Mouse (Mus musculus) embryonic facial prominence, embryonic 14.5 days (tissue): ENCODE results near the gene Cnot6. TPM values are rescaled to one million over a fixed set of nuclear protein-coding genes. Genes with fewer than 3 reads are reported as not detected.

Source experiments
- ATAC-seq: fragments of 200-750 bp; cut with Nextera tagmentation; 2 replicates; pipeline ENCODE4 v1.8.0; 2017; ENCODE audit warnings: low read depth, moderate number of reproducible peaks, moderate TSS enrichment
- DNase-seq: peaks from one replicate; pipeline ENCODE4 v3.0.0-alpha.2; 2015; ENCODE audit warnings: low spot score
- H3K27ac ChIP-seq: fragments of 300-500 bp; sonication (generic); replicated peaks from 2 replicates; pipeline ENCODE4 v1.5.1; 2014; ENCODE audit warnings: low read depth, mild to moderate bottlenecking, low read length, moderate library complexity
- H3K27me3 ChIP-seq: fragments of 300-500 bp; sonication (generic); replicated peaks from 2 replicates; pipeline ENCODE4 v1.6.1; 2014; ENCODE audit warnings: low read length; ENCODE audit not compliant: control insufficient read depth, insufficient read depth
- H3K36me3 ChIP-seq: fragments of 300-500 bp; sonication (generic); 2 replicates; pipeline ENCODE4 v1.6.1; 2014; ENCODE audit warnings: low read length, mixed read lengths; ENCODE audit not compliant: control insufficient read depth, insufficient read depth
- H3K4me1 ChIP-seq: fragments of 300-500 bp; sonication (generic); 2 replicates; pipeline ENCODE4 v1.6.1; 2014; ENCODE audit warnings: antibody characterized with exemption, low read length; ENCODE audit not compliant: control insufficient read depth, insufficient read depth
- H3K4me2 ChIP-seq: fragments of 300-500 bp; sonication (generic); 2 replicates; pipeline ENCODE4 v1.6.1; 2014; ENCODE audit warnings: low read depth, mild to moderate bottlenecking, low read length, moderate library complexity, mixed read lengths
- H3K4me3 ChIP-seq: fragments of 300-500 bp; sonication (generic); 2 replicates; pipeline ENCODE4 v1.5.1; 2014; ENCODE audit warnings: low read depth, mild to moderate bottlenecking, low read length
- H3K9ac ChIP-seq: fragments of 300-500 bp; sonication (generic); 2 replicates; pipeline ENCODE4 v1.6.1; 2014; ENCODE audit warnings: low read depth, mild to moderate bottlenecking, low read length, moderate library complexity, mixed read lengths
- H3K9me3 ChIP-seq: fragments of 300-500 bp; sonication (generic); 2 replicates; pipeline ENCODE4 v1.6.1; 2016; ENCODE audit warnings: low read length; ENCODE audit not compliant: control insufficient read depth
- WGBS: fragments of 180-500 bp; shearing (Covaris S2); extraction: QIAGEN DNeasy Blood & Tissue Kit; methylation state at CpG from one replicate; pipeline ENCODE4 v1.1.7; 2014; 5-methylcytosine and 5-hydroxymethylcytosine counted together
- polyA plus RNA-seq: library from polyadenylated mRNA; unstranded; fragments of >200 nt; fragmentation: Nextera tagmentation; extraction: Ambion mirVana; gene quantifications from 2 replicates; pipeline ENCODE4 v1.2.1, GENCODE M21; 2014

The Cnot6 gene
- polyA plus RNA-seq, 1 experiment from 2014 or later = 56.4 TPM

DNA sequence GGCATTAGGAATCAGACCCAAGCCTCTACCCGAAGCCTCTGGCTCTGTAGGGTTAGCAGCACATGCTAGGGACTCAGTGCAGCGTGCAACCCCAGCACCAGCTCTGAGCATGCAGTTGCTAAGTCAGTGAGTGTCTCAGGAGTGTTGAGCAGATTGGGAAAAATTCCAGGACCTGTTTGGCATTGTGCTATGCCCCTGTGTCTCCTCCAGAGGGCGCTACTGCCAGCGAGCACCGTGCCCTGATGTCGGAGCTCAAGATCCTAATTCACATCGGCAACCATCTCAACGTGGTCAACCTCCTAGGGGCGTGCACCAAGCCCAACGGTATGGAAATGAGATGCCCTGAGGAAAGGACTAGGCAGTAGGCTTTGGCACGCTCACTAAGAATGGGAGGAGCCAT is 76.1 kb downstream of the Cnot6 start:
- no peaks in the 10 kb centered on the region for H3K9me3 ChIP-seq
- no peak overlapping the region for H3K27ac ChIP-seq
- H3K9ac ChIP-seq = no peak overlapping the region
- H3K4me2 ChIP-seq = no peak overlapping the region
- ATAC-seq (no peak), DNase-seq (no peak)
- H3K36me3 ChIP-seq = no peaks in the 10 kb centered on the region
- H3K4me1 ChIP-seq = no peaks in the 10 kb centered on the region
- H3K4me3 ChIP-seq = no peak overlapping the region
- 2% methylated on average over 11 of the region's 11 CpGs for WGBS
- peaks cover 54% of the 10 kb centered on the region for H3K27me3 ChIP-seq

DNA sequence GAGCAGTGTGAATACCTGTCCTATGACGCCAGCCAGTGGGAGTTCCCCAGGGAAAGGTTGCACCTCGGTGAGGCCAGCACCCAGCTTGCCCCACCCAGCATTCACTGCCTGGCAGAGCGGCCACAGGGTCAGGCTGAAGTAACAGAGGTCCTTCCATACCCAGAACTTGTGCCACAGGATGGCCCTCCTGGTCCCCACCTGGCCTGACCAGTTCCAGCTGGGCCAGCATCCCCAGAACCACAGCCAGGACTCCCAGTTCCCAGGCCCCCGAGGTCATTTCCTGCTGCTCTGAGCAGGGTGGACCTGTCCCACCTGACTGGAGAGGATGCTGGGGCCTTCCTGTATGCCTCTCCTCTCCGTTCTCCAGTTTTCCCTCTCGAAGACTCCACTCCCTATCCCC is 76.9 kb downstream of the Cnot6 start:
- no peaks in the 10 kb centered on the region for H3K9me3 ChIP-seq
- DNase-seq (no peak), ATAC-seq (no peak)
- no peak overlapping the region for H3K4me2 ChIP-seq
- H3K9ac ChIP-seq = no peak overlapping the region
- 71% methylated on average over 5 of the region's 6 CpGs for WGBS
- H3K27me3 ChIP-seq = peaks cover 54% of the 10 kb centered on the region
- no peak overlapping the region for H3K27ac ChIP-seq
- H3K4me1 ChIP-seq = no peaks in the 10 kb centered on the region
- no peaks in the 10 kb centered on the region for H3K36me3 ChIP-seq
- no peak overlapping the region for H3K4me3 ChIP-seq

DNA sequence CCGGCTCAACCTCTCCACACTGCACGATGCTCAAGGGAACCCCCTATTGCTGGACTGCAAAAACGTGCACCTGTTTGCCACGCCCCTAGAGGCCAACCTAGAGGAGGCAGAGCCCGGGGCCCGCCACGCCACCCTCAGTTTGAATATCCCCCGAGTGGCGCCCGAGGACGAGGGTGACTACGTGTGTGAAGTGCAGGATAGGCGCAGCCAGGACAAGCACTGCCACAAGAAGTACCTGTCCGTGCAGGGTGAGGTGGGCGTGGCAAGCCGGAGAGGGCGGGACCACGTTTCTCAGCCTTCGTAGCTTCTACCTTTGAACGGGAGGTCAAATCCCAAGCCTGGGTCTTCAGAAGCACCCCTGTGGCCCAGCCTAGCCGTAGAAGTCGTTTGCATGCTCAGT is 78.4 kb downstream of the Cnot6 start:
- no peaks in the 10 kb centered on the region for H3K4me1 ChIP-seq
- peak overlapping the region; percentile 20 for H3K4me3 ChIP-seq
- DNase-seq = no peak
- H3K9me3 ChIP-seq = no peaks in the 10 kb centered on the region
- ATAC-seq = no peak
- peak overlapping the region; percentile 40 for H3K4me2 ChIP-seq
- H3K36me3 ChIP-seq = no peaks in the 10 kb centered on the region
- no peak overlapping the region for H3K27ac ChIP-seq
- peaks cover 54% of the 10 kb centered on the region for H3K27me3 ChIP-seq
- no peak overlapping the region for H3K9ac ChIP-seq
- WGBS = 14% methylated on average over 21 of the region's 22 CpGs

DNA sequence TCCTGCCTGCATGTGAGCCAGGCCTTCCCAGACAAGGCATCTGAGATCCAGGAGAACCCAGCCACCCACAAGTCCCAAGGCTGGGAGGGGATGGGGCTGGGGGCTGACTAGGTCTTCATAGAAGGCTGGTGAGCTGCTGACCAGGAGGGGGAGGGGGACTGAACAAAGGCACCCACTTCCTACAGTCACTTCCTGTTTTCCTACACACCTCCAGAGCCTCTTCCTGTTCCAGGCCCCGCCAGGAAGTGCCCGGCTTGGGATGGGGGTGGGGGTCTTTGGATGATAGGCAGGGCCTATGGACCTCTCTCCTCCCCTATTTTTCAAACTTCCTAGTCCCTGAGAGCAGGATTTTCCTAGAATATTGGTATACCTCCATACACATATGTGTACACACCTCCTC is 80.3 kb downstream of the Cnot6 start:
- WGBS = 49% methylated on average over 2 of the region's 2 CpGs

DNA sequence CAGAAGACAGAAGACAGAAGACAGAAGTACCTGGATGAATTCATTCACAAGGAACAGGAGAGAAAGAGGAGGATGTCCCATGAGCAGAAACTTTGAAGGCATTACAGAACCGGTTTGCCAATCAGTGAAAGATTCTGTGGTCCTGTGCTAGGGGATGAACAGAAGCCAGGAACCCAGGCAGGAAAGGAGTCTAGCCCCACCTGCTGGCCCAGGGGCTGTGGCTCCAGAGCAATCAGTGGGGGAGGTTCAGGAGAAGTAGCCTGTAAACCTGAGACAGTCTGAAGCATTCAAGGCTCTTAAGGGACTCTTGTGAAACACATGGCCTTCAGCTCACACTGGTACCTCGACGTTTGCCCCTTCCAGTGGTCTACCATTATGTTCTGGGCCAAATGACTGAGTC is 81.4 kb downstream of the Cnot6 start:
- no peak for ATAC-seq
- Histone ChIP-seq H3K9me3 (no peaks in the 10 kb centered on the region), H3K9ac (no peak overlapping the region), H3K4me1 (no peaks in the 10 kb centered on the region), H3K36me3 (no peaks in the 10 kb centered on the region), H3K4me2 (no peak overlapping the region), H3K27ac (no peak overlapping the region), H3K27me3 (peaks cover 32% of the 10 kb centered on the region), H3K4me3 (no peak overlapping the region)
- WGBS = 29% methylated on average over 3 of the region's 3 CpGs
- DNase-seq = no peak

More for the DNA sequence above, 80.3 kb downstream of the Cnot6 start:
- H3K9ac ChIP-seq = no peak overlapping the region
- ATAC-seq (no peak), DNase-seq (no peak)
- no peaks in the 10 kb centered on the region for H3K9me3 ChIP-seq
- H3K4me1 ChIP-seq = no peaks in the 10 kb centered on the region
- no peak overlapping the region for H3K27ac ChIP-seq
- no peaks in the 10 kb centered on the region for H3K36me3 ChIP-seq
- peaks cover 43% of the 10 kb centered on the region for H3K27me3 ChIP-seq
- no peak overlapping the region for H3K4me2 ChIP-seq
- no peak overlapping the region for H3K4me3 ChIP-seq

DNA sequence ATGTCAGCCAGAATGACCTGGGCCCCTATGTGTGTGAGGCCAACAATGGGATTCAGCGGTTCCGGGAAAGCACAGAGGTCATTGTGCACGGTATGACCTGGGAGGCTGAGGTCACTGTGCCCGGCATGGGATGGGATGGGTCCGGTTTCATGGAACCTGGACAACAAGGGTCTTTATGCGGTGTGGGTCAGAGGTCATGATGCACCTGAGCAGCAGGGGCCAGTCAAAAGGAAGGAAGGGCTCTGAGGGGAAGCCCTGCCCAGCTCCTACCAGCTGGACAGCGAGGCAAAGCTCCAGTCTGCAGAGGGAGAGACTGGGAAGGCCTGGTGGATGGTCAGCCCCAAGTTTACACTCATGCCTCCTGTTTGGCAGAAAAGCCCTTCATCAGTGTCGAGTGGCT is 85.8 kb downstream of the Cnot6 start:
- 54% methylated on average over 8 of the region's 8 CpGs for WGBS
- Histone ChIP-seq H3K4me1 (no peaks in the 10 kb centered on the region), H3K4me3 (no peak overlapping the region), H3K9me3 (no peaks in the 10 kb centered on the region), H3K9ac (no peak overlapping the region), H3K27me3 (no peaks in the 10 kb centered on the region), H3K36me3 (no peaks in the 10 kb centered on the region), H3K27ac (no peak overlapping the region), H3K4me2 (no peak overlapping the region)
- DNase-seq (no peak), ATAC-seq (no peak)

DNA sequence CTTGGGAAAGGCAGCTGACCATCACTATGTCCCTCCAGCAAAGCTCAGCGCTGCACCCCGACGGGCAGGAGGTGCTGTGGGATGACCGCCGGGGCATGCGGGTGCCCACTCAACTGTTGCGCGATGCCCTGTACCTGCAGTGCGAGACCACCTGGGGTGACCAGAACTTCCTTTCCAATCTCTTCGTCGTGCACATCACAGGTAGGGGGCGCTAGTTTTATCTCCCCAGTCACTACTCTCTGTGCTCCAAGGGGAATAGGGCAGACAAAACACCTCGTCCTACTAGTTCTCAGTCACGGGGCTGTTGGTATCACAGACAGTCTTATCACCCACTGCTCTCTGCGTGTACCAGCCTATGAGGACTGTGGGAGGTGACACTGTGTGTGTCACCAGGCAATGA is 86.7 kb downstream of the Cnot6 start:
- 64% methylated on average over 15 of the region's 15 CpGs for WGBS
- Histone ChIP-seq H3K27ac (no peak overlapping the region), H3K4me2 (no peak overlapping the region), H3K27me3 (no peaks in the 10 kb centered on the region), H3K9ac (no peak overlapping the region), H3K4me1 (no peaks in the 10 kb centered on the region), H3K9me3 (no peaks in the 10 kb centered on the region), H3K4me3 (no peak overlapping the region), H3K36me3 (no peaks in the 10 kb centered on the region)
- no peak for DNase-seq
- ATAC-seq = no peak

DNA sequence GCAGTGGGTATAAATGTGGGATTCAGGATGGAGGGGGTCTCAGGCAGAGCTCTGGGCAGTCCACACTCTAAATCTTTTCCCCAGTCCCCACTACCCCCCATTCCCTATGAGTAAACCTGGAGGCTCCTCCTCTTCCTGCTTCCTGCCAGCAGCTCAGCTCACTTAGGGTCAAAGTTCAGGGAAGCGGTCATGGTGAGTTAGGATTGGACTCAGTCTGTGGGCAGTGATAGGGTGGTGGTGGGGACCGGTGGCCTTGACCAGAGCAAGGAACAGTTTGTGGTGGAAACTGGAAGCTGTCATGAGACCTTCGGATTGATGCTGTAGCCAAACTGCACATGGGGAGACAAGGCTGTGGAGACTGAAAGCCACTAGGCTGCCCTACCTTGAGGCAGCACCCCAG is 88.4 kb downstream of the Cnot6 start:
- no peak for DNase-seq
- Histone ChIP-seq H3K4me2 (no peak overlapping the region), H3K27me3 (no peaks in the 10 kb centered on the region), H3K9me3 (no peaks in the 10 kb centered on the region), H3K27ac (no peak overlapping the region), H3K36me3 (no peaks in the 10 kb centered on the region), H3K9ac (no peak overlapping the region), H3K4me1 (no peaks in the 10 kb centered on the region), H3K4me3 (no peak overlapping the region)
- 75% methylated on average over 3 of the region's 3 CpGs for WGBS
- ATAC-seq = no peak

DNA sequence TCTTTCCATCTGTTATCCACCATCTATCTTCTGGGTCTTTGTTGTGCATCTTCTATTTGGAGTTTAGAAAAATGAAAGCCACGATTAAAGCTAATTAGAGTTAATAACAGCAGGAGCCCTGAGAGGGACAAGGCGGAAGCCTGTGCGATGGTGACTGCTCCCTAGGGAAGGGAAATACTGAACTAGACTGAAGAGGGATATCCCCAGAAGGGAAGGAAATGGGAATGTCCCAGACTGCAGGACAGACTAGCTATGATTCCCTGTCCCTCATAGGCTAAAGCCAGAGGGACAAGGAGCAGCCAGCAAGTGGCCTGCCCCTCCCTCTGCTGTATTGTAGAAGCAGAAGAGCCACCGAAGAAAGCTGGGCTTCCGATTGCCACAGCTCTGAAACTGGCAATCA is 90.6 kb downstream of the Cnot6 start:
- no peak overlapping the region for H3K4me2 ChIP-seq
- no peaks in the 10 kb centered on the region for H3K4me1 ChIP-seq
- no peak overlapping the region for H3K4me3 ChIP-seq
- no peaks in the 10 kb centered on the region for H3K9me3 ChIP-seq
- H3K27me3 ChIP-seq = no peaks in the 10 kb centered on the region
- ATAC-seq (no peak), DNase-seq (no peak)
- WGBS = 73% methylated on average over 5 of the region's 5 CpGs
- no peak overlapping the region for H3K9ac ChIP-seq
- no peaks in the 10 kb centered on the region for H3K36me3 ChIP-seq
- H3K27ac ChIP-seq = no peak overlapping the region
